Mouse (Mus musculus): ENCODE results near the gene Klf13.

DNA sequence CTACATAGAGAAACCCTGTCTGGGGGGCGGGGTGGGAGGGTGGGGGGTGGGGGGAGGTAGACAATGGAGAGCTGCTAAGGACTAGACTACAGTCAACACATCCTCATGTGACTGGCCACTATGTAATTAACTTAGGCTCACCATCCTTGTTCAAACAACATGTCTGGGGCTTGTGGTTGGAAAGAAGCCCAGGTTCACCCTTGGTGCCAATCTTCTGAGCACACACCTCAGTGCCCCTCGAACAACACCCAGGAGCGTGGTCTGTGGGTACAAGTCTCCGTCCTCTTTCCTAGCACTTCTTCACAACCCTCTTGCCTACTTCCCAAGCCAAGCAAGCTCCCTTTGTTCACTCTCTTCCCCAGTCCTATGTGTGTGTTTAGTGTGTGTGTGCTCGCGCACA, 11.6 kb downstream of the Klf13 start:
- TF ChIP-seq POLR2A (IDR thresholded peaks at IDR 0.05; ENCODE audit: borderline replicate concordance, low read depth, low read length) (no peak), CTCF (IDR thresholded peaks at IDR 0.05; ENCODE audit: low read depth, low read length) (no peak)
